Mouse (Mus musculus) midbrain, embryonic 13.5 days (tissue): ENCODE data around the gene Zrsr1. TPM values are rescaled to one million over a fixed set of nuclear protein-coding genes. Genes with fewer than 3 reads are reported as not detected.

Experiments used
- ATAC-seq: fragments of 200-750 bp; cut with Nextera tagmentation; 2 replicates; pipeline ENCODE4 v1.8.0; 2017; ENCODE audit warnings: mild to moderate bottlenecking, moderate TSS enrichment, moderate library complexity
- H3K27ac ChIP-seq: fragments of 300-500 bp; sonication (generic); 2 replicates; pipeline ENCODE4 v1.5.1; 2015; ENCODE audit warnings: inconsistent platforms, mild to moderate bottlenecking, moderate library complexity
- H3K27me3 ChIP-seq: fragments of 300-500 bp; sonication (generic); 2 replicates; pipeline ENCODE4 v1.6.1; 2015; ENCODE audit warnings: mild to moderate bottlenecking, inconsistent platforms
- H3K36me3 ChIP-seq: fragments of 300-500 bp; sonication (generic); 2 replicates; pipeline ENCODE4 v1.6.1; 2015; ENCODE audit warnings: mild to moderate bottlenecking, inconsistent platforms
- H3K4me1 ChIP-seq: fragments of 300-500 bp; sonication (generic); replicated peaks from 2 replicates; pipeline ENCODE4 v1.6.1; 2015; ENCODE audit warnings: inconsistent platforms
- H3K4me2 ChIP-seq: fragments of 300-500 bp; sonication (generic); replicated peaks from 2 replicates; pipeline ENCODE4 v1.6.1; 2015; ENCODE audit warnings: moderate library complexity, mild to moderate bottlenecking, inconsistent platforms
- H3K4me3 ChIP-seq: fragments of 300-500 bp; sonication (generic); replicated peaks from 2 replicates; pipeline ENCODE4 v1.5.1; 2015; ENCODE audit warnings: mild to moderate bottlenecking, inconsistent platforms
- H3K9ac ChIP-seq: fragments of 300-500 bp; sonication (generic); replicated peaks from 2 replicates; pipeline ENCODE4 v1.6.1; 2015; ENCODE audit warnings: mild to moderate bottlenecking, inconsistent platforms
- H3K9me3 ChIP-seq: fragments of 300-500 bp; sonication (generic); 2 replicates; pipeline ENCODE4 v1.6.1; 2016; ENCODE audit warnings: mild to moderate bottlenecking, inconsistent platforms
- WGBS: fragments of 180-500 bp; shearing (Covaris S2); methylation state at CpG from one replicate; pipeline ENCODE4 v1.1.7; 2015; 5-methylcytosine and 5-hydroxymethylcytosine counted together
- polyA plus RNA-seq: library from polyadenylated mRNA; unstranded; fragments of >200 nt; fragmentation: Nextera tagmentation; extraction: Ambion mirVana; gene quantifications from 2 replicates; pipeline ENCODE4 v1.2.1, GENCODE M21; 2015

Gene Zrsr1
- polyA plus RNA-seq, 1 experiment from 2014 or later, result 5.8 TPM

- Histone ChIP-seq H3K4me3 (no peak overlapping the region), H3K9ac (no peak overlapping the region), H3K4me2 (no peak overlapping the region), H3K36me3 (no peaks in the 10 kb centered on the region), H3K27ac (no peak overlapping the region), H3K9me3 (0 out of 2 replicates have a peak, but pooled peaks cover 3% of the 10 kb centered on the region), H3K4me1 (no peaks in the 10 kb centered on the region), H3K27me3 (no peaks in the 10 kb centered on the region)
- ATAC-seq, result no peak
- WGBS, result 94% methylated on average over 4 of the region's 4 CpGs
Measured at GRCm38 (mm10) chr11:23017943-23018342, 46.1 kb downstream of the Zrsr1 start.

- Histone ChIP-seq H3K27ac (no peak overlapping the region), H3K4me2 (no peak overlapping the region), H3K9me3 (0 out of 2 replicates have a peak, but pooled peaks cover 3% of the 10 kb centered on the region), H3K4me3 (no peak overlapping the region), H3K9ac (no peak overlapping the region), H3K36me3 (no peaks in the 10 kb centered on the region), H3K4me1 (no peaks in the 10 kb centered on the region), H3K27me3 (no peaks in the 10 kb centered on the region)
- 70% methylated on average over 24 of the region's 24 CpGs for WGBS
- ATAC-seq, result no peak
Measured at GRCm38 (mm10) chr11:23020116-23020770, 48.4 kb downstream of the Zrsr1 start.

- WGBS, result 93% methylated on average over 14 of the region's 14 CpGs
- Histone ChIP-seq H3K36me3 (no peaks in the 10 kb centered on the region), H3K4me2 (no peak overlapping the region), H3K27me3 (no peaks in the 10 kb centered on the region), H3K4me3 (no peak overlapping the region), H3K4me1 (no peaks in the 10 kb centered on the region), H3K9ac (no peak overlapping the region), H3K27ac (no peak overlapping the region), H3K9me3 (0 out of 2 replicates have a peak, but pooled peaks cover 3% of the 10 kb centered on the region)
- no peak for ATAC-seq
Measured at GRCm38 (mm10) chr11:23020841-23021240, 49.0 kb downstream of the Zrsr1 start.

- H3K36me3 ChIP-seq, result no peaks in the 10 kb centered on the region
- H3K9me3 ChIP-seq, result 0 out of 2 replicates have a peak, but pooled peaks cover 3% of the 10 kb centered on the region
- H3K4me1 ChIP-seq, result no peaks in the 10 kb centered on the region
- 90% methylated on average over 2 of the region's 2 CpGs for WGBS
- no peak overlapping the region for H3K9ac ChIP-seq
- H3K27ac ChIP-seq, result no peak overlapping the region
- H3K4me3 ChIP-seq, result no peak overlapping the region
- no peak for ATAC-seq
- H3K4me2 ChIP-seq, result no peak overlapping the region
- H3K27me3 ChIP-seq, result no peaks in the 10 kb centered on the region
Measured at GRCm38 (mm10) chr11:23023155-23023554, 51.4 kb downstream of the Zrsr1 start.

GRCm38 (mm10) chr11:23024169-23024568 lies 52.4 kb downstream of the Zrsr1 start:
- WGBS, result 54% methylated on average over 3 of the region's 3 CpGs
- no peak overlapping the region for H3K4me2 ChIP-seq
- ATAC-seq, result no peak
- H3K9ac ChIP-seq, result no peak overlapping the region
- no peak overlapping the region for H3K27ac ChIP-seq
- H3K4me3 ChIP-seq, result no peak overlapping the region
- no peaks in the 10 kb centered on the region for H3K9me3 ChIP-seq
- H3K4me1 ChIP-seq, result no peaks in the 10 kb centered on the region
- H3K36me3 ChIP-seq, result no peaks in the 10 kb centered on the region
- H3K27me3 ChIP-seq, result no peaks in the 10 kb centered on the region

Other genes starting within 250 kb of the Zrsr1 start
- gene B3gnt2, start 111.0 kb upstream of the Zrsr1 start, polyA plus RNA-seq, result 1.9 and 2.4 TPM in 2 replicates
- gene Gm28048, start 10.1 kb downstream of the Zrsr1 start, polyA plus RNA-seq, result 2.7 and 4.4 TPM in 2 replicates
- gene Commd1, start 10.4 kb downstream of the Zrsr1 start, polyA plus RNA-seq, result 307 and 311 TPM in 2 replicates
- gene Cct4, start 18.5 kb downstream of the Zrsr1 start, polyA plus RNA-seq, result 315 and 322 TPM in 2 replicates
- 4.8 and 5.0 TPM in 2 replicates for gene Fam161a, start 35.5 kb downstream of the Zrsr1 start, polyA plus RNA-seq